Mouse (Mus musculus) ZHBTc4 (cell line): ENCODE measurements around the gene Ap5s1.
A peak's percentile ranks its signal among the peaks of the same experiment; 100 is the strongest.

Source experiments
- DNase-seq: peaks from one replicate; pipeline ENCODE4 v3.0.0-alpha.2; 2011; ENCODE audit warnings: low read depth, low spot score

The Ap5s1 gene

DNA sequence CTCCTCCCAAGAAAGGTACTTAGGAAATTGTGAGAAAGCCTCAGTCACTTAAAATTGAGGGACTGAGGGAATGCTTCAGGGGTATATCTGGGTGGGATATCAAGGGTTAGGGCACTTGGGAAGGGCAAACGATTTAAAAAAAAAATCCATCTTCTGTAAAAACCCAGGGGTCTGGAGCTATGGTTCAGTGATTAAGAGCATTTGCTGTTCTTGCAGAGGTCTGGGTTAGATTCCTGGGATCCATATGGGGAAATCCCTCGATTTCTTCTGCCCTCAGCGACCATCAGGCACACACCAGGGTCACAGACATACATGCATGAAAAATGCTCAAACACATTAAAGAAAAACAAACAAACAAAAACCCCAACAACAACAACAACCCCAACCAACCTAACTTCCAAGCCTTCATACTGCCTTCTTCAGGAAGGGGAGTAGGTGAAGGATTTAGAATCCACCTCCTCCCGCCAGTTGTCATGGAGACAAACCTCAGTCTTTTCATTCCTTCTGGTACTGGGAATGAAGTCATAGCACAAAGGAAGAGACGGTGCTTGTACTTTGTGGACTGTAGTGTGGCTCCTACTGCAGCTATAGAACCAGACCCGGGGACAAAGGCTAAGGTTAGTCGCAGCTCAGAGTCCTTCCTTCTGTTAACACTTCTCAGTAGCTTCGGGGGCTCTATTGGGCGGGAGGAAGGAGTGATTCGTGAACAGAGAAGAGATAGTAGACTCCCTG lies 54.8 kb downstream of the Ap5s1 start:
- DNase-seq: peak; percentile 84

- peak; percentile 99 for DNase-seq
Observed at GRCm38 (mm10) chr2:131262213-131262672, 55.4 kb downstream of the Ap5s1 start, which contains the start of gene Pank2. TSS of gene Pank2 (plus strand) at chr2:131262495.
